Mouse (Mus musculus): ENCODE measurements around the gene Prdx5. TPM values are rescaled to one million over a fixed set of nuclear protein-coding genes. Genes with fewer than 3 reads are reported as not detected.
"Not testable (repeated sequence)": the region's sequence is repeated elsewhere in the genome, so short reads cannot be mapped to it uniquely, and the experiment has no call there.

Prdx5 gene
- total RNA-seq, 2 experiments from 2014 or later: 455 to 461 TPM

GRCm38 (mm10) chr19:6920741-6921636, 11.1 kb upstream of the Prdx5 start:
- peak in 1 of 2 experiments; percentile 68 for DNase-seq
- intact Hi-C loops (cut with DNase I): loop anchor here (1.0 kb wide), 1 partner anchor 9 kb away; no protein-coding TSS in a partner anchor

- intact Hi-C loops (cut with DNase I): loop anchor here (1.0 kb wide), 1 partner anchor 8 kb away; no protein-coding TSS in a partner anchor
- DNase-seq: peak in 1 of 2 experiments; percentile 50
Measured at GRCm38 (mm10) chr19:6919876-6920740, 10.2 kb upstream of the Prdx5 start.

- intact Hi-C loops (cut with DNase I): no loop called here
- no peak for DNase-seq
Measured at GRCm38 (mm10) chr19:6919431-6919830, 9.5 kb upstream of the Prdx5 start.

DNA sequence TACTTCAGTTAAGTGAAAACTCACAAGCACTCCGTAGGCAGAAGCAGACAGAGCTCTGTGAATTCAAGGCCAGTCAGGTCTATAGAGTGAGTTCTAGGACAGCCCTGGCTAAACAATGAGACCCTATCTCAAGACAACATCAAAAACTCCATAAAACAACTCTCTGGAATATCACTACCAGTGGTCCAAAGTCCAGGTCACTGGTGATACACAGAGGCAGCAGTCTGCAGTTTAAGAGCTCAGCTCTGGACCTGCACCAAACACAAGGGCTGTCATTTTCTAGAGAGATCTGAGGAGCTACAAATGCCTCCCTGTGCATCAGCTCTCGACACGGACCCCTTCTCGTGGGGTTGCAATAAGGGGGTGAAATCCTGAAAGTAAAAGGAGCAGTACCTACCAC, 8.4 kb upstream of the Prdx5 start:
- intact Hi-C loops (cut with DNase I): no loop called here
- no peak for DNase-seq

GRCm38 (mm10) chr19:6916496-6916895, 6.6 kb upstream of the Prdx5 start:
- no peak for DNase-seq
- intact Hi-C loops (cut with DNase I): no loop called here

DNA sequence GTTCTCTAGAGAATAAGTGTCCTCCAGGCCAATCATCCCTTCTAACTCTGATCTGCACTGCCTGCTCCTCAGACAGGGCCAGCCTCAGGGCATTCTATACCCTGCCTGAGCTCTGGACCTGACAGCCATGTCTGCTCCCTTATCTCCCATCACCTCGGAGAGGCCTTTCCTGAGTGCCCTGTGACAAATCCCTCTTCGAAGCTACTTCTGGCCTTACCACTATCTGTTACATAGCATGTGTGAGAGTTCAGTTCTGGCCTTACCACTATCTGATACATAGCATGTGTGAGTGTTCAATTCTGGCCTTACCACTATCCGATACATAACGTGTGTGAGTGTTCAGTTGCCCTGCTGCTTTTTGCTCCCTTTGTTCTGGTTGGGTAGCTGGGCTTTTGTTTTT, 5.4 kb upstream of the Prdx5 start:
- no peak for DNase-seq
- intact Hi-C loops (cut with DNase I): no loop called here

- intact Hi-C loops (cut with DNase I): no loop called here
- DNase-seq: no peak
Measured at GRCm38 (mm10) chr19:6914540-6914939, 4.6 kb upstream of the Prdx5 start.

- DNase-seq: peak; percentile 66 to 73
- intact Hi-C loops (cut with DNase I): no loop called here
Measured at GRCm38 (mm10) chr19:6913991-6914390, 4.1 kb upstream of the Prdx5 start.

- intact Hi-C loops (cut with DNase I): no loop called here
- no peak for DNase-seq
Measured at GRCm38 (mm10) chr19:6913036-6913435, 3.1 kb upstream of the Prdx5 start.

- intact Hi-C loops (cut with DNase I): loop anchor here (1.0 kb wide), 1 partner anchor 8 kb away; no protein-coding TSS in a partner anchor
- no peak for DNase-seq
Measured at GRCm38 (mm10) chr19:6912205-6912970, 2.5 kb upstream of the Prdx5 start.

DNA sequence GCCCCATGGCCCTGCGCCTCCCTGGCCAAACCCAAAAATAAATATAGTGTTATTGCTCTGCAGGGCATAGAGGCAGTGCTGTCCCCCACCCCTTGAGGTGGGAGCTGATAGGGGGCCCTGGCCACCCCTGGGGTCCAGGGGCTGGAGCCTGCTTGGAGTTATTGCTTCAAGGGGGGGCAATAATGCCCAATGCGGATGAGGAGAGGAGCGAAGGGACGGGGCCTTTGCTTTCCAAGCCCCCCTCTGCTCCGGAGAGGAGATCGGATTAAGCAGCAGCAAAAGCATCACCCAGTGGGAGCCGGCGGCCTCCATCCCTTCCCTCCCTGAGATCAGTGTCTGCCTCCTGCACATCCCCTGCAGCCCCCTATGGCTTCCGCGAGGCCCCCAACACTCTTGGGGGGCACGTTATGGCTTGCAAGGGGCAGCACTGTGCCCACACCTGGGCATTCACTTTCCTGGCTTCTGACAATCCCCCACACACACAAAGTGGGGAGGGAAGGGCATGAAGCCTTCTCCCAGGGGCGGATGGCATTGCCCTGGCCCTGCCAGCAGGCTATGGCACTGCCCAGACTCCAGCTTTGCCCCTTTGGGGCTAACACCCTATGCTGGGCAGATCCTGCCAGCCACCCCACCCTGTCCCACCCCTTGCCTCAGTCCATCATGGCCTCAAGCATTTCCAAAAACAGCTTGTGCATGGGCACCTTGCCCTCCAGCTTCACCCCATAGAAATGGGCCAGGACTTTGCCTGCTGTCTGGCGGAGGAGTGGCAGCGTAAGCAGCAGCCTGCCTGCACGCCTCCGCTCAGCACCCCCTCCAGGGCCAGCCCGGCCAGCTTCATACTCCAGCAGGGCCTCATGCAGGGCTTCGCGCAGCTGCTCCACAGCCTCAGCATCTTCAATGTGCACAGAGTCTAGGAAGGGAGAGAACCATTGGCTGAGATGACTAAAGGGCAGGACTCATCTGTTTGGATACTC, 1.5 kb upstream of the Prdx5 start:
- intact Hi-C loops (cut with DNase I): loop anchor here (1.0 kb wide), 1 partner anchor 9 kb away; no protein-coding TSS in a partner anchor
- peak in 1 of 2 experiments; percentile 12 for DNase-seq

GRCm38 (mm10) chr19:6910306-6910705, 400 bp upstream of the Prdx5 start:
- peak; percentile 61 to 62 for DNase-seq
- intact Hi-C loops (cut with DNase I): not testable (repeated sequence)

GRCm38 (mm10) chr19:6909021-6909420, 885 bp downstream of the Prdx5 start:
- DNase-seq: no peak
- intact Hi-C loops (cut with DNase I): loop anchor here (2.0 kb wide), 1 partner anchor 68 kb away; the partner anchor contains the start of gene Rps6ka4

DNA sequence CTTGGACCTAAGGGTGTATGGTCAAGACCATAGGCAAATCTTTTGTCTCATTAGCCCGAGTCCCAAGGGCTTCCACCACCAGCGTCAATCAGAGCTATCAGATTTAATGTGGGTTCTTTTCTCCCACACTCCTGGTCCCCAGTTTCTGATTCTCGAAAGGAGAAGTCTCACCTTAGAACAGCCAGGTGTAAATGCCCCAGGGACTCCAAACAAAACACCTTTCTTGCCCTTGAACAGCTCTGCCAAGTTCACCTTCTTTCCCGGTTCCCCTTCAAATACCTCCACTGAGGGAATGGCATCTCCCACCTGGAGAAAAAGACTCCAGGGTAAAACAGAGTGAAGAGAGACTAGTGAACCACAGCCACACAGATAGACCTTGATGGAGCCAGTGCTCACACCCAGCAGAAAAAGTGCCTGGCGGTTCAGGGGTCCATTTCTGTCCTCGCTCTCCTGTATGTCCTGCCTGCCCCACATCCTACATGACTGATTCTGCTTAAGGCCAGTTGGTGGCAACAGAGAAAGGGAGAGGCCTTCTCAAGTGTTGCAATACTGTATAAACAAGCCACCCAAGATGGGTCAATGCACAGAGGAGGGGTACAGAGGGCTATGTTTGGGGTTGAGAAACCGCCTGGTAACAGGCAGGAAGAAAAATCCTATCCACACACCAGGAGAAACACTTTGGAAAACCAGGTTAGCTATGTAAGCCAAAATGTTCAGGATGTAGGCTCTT, 1.9 kb downstream of the Prdx5 start:
- intact Hi-C loops (cut with DNase I): loop anchor here (2.0 kb wide), 1 partner anchor 67 kb away; the partner anchor contains the start of gene Rps6ka4

DNA sequence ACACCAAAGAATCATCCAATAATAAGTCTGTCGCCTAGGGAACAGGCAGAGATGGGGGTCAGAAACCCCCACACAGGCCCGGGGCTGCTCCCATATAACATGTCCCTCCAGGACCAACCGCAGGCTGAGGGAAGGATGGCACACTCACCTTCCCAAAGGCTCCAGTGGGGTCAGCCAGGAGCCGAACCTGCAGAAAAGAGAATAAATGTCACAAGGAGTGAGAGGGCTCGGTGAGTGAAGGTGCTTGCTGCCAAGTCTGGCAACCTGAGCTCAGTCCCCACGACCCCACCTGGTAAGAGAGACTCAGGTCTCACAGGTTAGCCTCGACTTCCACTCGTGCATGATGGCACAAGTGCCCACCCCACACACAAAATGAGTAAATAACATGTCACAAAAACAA, 2.8 kb downstream of the Prdx5 start:
- intact Hi-C loops (cut with DNase I): no loop called here
- DNase-seq: no peak

More for the DNA sequence above, 1.9 kb downstream of the Prdx5 start:
- peak in 1 of 2 experiments; percentile 16 for DNase-seq

GRCm38 (mm10) chr19:6906199-6906598, 3.7 kb downstream of the Prdx5 start:
- intact Hi-C loops (cut with DNase I): no loop called here
- DNase-seq: no peak

DNA sequence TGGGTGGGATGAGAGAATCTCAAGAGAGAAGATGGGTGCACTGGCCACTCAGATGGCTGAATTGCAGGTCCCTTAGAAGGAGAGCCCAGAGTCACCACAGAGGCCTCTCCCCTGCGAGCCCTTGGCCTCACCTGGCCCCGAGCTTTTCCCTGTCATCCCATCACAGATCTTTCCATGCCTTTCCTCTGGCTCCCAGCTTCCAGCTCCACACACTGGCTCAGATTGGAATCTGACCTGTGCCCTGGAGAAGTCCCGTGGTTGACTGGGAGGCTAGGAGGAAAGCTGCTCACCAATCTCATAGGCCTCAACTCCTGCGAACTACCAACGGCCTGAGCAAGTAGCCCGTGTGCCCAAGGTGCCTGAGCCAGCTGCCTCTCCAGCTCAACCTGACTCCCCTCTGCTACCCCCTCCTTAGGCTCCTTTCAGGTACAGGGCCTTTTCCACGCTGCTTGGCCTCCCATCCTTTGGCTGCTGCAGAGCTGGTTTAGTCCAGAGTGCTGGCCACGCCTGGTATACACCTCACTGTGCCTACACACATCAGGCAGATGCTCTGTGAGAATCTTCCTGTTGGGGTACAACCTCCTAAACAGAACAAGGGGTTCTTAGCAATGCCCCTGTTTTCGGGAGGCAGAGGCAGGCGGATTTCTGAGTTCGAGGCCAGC, 4.3 kb downstream of the Prdx5 start:
- intact Hi-C loops (cut with DNase I): no loop called here
- no peak for DNase-seq

DNA sequence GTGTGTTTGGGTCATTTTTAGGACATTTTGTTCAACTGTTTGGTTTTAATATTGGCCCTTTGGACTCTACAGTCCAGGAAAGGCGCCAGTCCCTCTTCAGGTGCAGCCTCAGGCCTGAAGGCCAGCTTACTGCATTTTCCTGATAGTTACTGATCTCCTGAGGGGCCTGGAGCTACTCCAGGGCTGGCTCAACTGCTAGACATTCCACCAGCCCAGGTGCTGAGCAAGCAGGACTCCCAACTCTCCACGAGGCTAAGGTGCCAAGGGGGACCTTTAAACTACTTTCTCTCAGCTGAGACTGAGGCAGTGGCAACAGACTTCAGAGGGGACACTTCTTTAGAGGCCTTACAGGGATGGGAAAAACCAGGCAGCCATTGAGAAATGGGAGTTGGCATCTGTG, 5.1 kb downstream of the Prdx5 start:
- intact Hi-C loops (cut with DNase I): no loop called here
- DNase-seq: no peak
